Comparison of ENCODE assay signal across 12 mouse cellular contexts in the genomic region with DNA sequence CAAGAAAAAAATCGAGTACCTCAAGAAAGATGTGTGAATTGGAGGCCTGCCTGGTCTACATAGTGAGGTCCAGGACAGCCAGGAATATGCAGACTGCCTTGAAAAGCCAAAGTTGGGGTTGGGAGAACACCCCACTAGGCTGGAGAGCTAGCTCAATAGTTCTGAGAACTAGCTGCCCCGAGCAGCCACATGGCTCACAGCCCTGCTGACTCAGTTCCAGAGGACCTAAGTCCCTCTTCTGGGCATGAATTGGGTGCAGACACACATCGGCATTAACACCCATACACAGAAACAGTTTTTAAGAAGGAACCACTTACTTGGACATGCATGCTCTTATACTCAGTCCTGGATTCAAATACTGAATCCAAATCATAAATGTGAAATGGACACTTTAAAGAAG. TPM values are rescaled to one million over a fixed set of nuclear protein-coding genes. Genes with fewer than 3 reads are reported as not detected.
DNase-seq lines count a peak whose midpoint lies in the region; ATAC-seq and TF ChIP-seq lines count a peak whose summit lies in the region.
"Had no signal": no experiment of that assay in that cellular context is flagged by ENCODE, and none has a peak within 500 bp of the region (broad histone marks: within the 10 kb centered on the region; RNA-seq: fewer than 3 reads in every experiment).

No protein-coding gene starts in this region.

- peaks cover 63% of the 10 kb centered on the region for H3K4me1 ChIP-seq in heart, embryonic 13.5 days
- peaks cover 3% of the 10 kb centered on the region for H3K4me1 ChIP-seq in heart, adult 2 months (ENCODE audit: control insufficient read depth, insufficient read depth, low read length)
- peaks cover 56% of the 10 kb centered on the region for H3K4me1 ChIP-seq in forebrain, embryonic 12.5 days
- H3K4me1 ChIP-seq in limb, embryonic 11.5 days (ENCODE audit: control insufficient read depth, insufficient read depth, low read length), result peaks cover 15% of the 10 kb centered on the region

- ATAC-seq in heart, embryonic 13.5 days (ENCODE audit: extremely low read depth, insufficient number of reproducible peaks, low FRiP score, low TSS enrichment), result no peak
- ATAC-seq in forebrain, embryonic 12.5 days (ENCODE audit: low FRiP score), result no peak
- ATAC-seq in limb, embryonic 11.5 days (ENCODE audit: insufficient number of reproducible peaks, low FRiP score, low TSS enrichment, low read depth), result no peak
- ATAC-seq: CD4-positive, CD25-positive, alpha-beta regulatory T cell, adult 4 months had no signal

- H3K4me3 ChIP-seq in heart, embryonic 13.5 days, result peak overlapping the region; percentile 17; the same call in 1 of the 2 replicates
- no peak overlapping the region for H3K4me3 ChIP-seq in heart, adult 2 months
- H3K4me3 ChIP-seq in forebrain, embryonic 12.5 days (replicated peaks), result no peak overlapping the region
- H3K4me3 ChIP-seq in limb, embryonic 11.5 days (ENCODE audit: low read depth, low read length), result peak overlapping the region; percentile 7; the same call in 1 of the 2 replicates
- H3K4me3 ChIP-seq: liver, embryonic 15.5 days had no signal

- no peaks in the 10 kb centered on the region for H3K9me3 ChIP-seq in heart, embryonic 13.5 days
- no peaks in the 10 kb centered on the region for H3K9me3 ChIP-seq in forebrain, embryonic 12.5 days
- H3K9me3 ChIP-seq in limb, embryonic 11.5 days (ENCODE audit: control insufficient read depth, low read length), result no peaks in the 10 kb centered on the region
- H3K9me3 ChIP-seq: liver, embryonic 15.5 days had no signal

- no peak for TF ChIP-seq POLR2A in heart, adult 2 months (IDR thresholded peaks at IDR 0.05; ENCODE audit: insufficient read depth, low read depth, low read length)

- peak overlapping the region; percentile 69 for H3K9ac ChIP-seq in heart, embryonic 13.5 days
- H3K9ac ChIP-seq in heart, adult 2 months (ENCODE audit: low read depth, low read length), result no peak overlapping the region
- H3K9ac ChIP-seq in forebrain, embryonic 12.5 days, result no peak overlapping the region
- H3K9ac ChIP-seq in limb, embryonic 11.5 days (ENCODE audit: low read length), result no peak overlapping the region
- H3K9ac ChIP-seq: liver, embryonic 15.5 days had no signal

- no peaks in the 10 kb centered on the region for H3K27me3 ChIP-seq in heart, embryonic 13.5 days (replicated peaks)
- H3K27me3 ChIP-seq in heart, adult 2 months (ENCODE audit: control insufficient read depth, insufficient read depth, low read length), result no peaks in the 10 kb centered on the region
- H3K27me3 ChIP-seq in forebrain, embryonic 12.5 days, result no peaks in the 10 kb centered on the region
- H3K27me3 ChIP-seq in limb, embryonic 11.5 days (ENCODE audit: control insufficient read depth, insufficient read depth, low read length), result no peaks in the 10 kb centered on the region
- H3K27me3 ChIP-seq: liver, embryonic 15.5 days had no signal

- intact Hi-C loops in heart, adult 2 months (cut with DNase I), result loop anchor here (10.0 kb wide), 1 partner anchor 251 kb away; a partner anchor contains a TSS

- H3K36me3 ChIP-seq in heart, embryonic 13.5 days, result peaks cover 91% of the 10 kb centered on the region
- peaks cover 8% of the 10 kb centered on the region for H3K36me3 ChIP-seq in heart, adult 2 months (ENCODE audit: control insufficient read depth, insufficient read depth, low read length)
- peaks cover 83% of the 10 kb centered on the region for H3K36me3 ChIP-seq in forebrain, embryonic 12.5 days (replicated peaks)
- H3K36me3 ChIP-seq in limb, embryonic 11.5 days (ENCODE audit: control insufficient read depth, insufficient read depth, low read length), result peaks cover 40% of the 10 kb centered on the region

- DNase-seq in heart, adult 2 months, result no peak
- peak; percentile 22 for DNase-seq in 3T3-L1 (ENCODE audit: low read depth, low spot score)
- no peak for DNase-seq in limb, embryonic 11.5 days (ENCODE audit: low spot score)
- no peak for DNase-seq in urinary bladder, postnatal 14 days (ENCODE audit: low spot score)
- DNase-seq in adrenal gland, postnatal 36 days, result no peak
- no peak for DNase-seq in layer of hippocampus, postnatal 25 days (ENCODE audit: extremely low spot score in 1 of 2, low spot score in 1 of 2)
- DNase-seq: cerebellum, adult 8-10 months; kidney, adult 2 months had no signal

- no peak for TF ChIP-seq CTCF in heart, adult 2 months (IDR thresholded peaks at IDR 0.05)

- WGBS in heart, embryonic 13.5 days, result 76% methylated on average over 3 of the region's 3 CpGs
- 48% methylated on average over 3 of the region's 3 CpGs for WGBS in heart, adult 2 months
- 83% methylated on average over 3 of the region's 3 CpGs for WGBS in forebrain, embryonic 12.5 days
- 90% methylated on average over 3 of the region's 3 CpGs for WGBS in limb, embryonic 11.5 days

- H3K27ac ChIP-seq in heart, embryonic 13.5 days (replicated peaks), result no peak overlapping the region
- no peak overlapping the region for H3K27ac ChIP-seq in heart, adult 2 months
- H3K27ac ChIP-seq in forebrain, embryonic 12.5 days, result no peak overlapping the region
- no peak overlapping the region for H3K27ac ChIP-seq in limb, embryonic 11.5 days (replicated peaks; ENCODE audit: low read depth, low read length)
- H3K27ac ChIP-seq: liver, embryonic 15.5 days had no signal

- H3K79me2 ChIP-seq in heart, adult 2 months (replicated peaks; ENCODE audit: control insufficient read depth, insufficient read depth, low read length), result 0 out of 2 replicates have a peak, but pooled peaks cover 2% of the 10 kb centered on the region

- peak overlapping the region; percentile 47 for H3K4me2 ChIP-seq in heart, embryonic 13.5 days
- peak overlapping the region; percentile 19 for H3K4me2 ChIP-seq in forebrain, embryonic 12.5 days
- H3K4me2 ChIP-seq in limb, embryonic 11.5 days (ENCODE audit: low read depth, severe bottlenecking), result no peak overlapping the region
- H3K4me2 ChIP-seq: liver, embryonic 15.5 days had no signal

- TF ChIP-seq EP300 in heart, adult 2 months (IDR thresholded peaks at IDR 0.05; ENCODE audit: insufficient read depth, low read depth, low read length), result no peak

RNA-seq across cellular contexts. Expression of a gene that starts 8.2 kb away (rescaled TPM):
- polyA plus RNA-seq in heart, embryonic 13.5 days (2015; fragmentation: Nextera tagmentation; extraction: Ambion mirVana), result 137 and 146 TPM in 2 replicates
- total RNA-seq in heart, adult 2 months (2021), result 100 to 1,000 TPM; 101 to 111 TPM
- polyA plus RNA-seq in heart, adult 2 months (2012; rRNA removed), result 184 and 201 TPM in 2 replicates
- 96.3 and 108 TPM in 2 replicates for polyA plus RNA-seq in forebrain, embryonic 12.5 days (2016; fragmentation: Nextera tagmentation; extraction: Ambion mirVana)
- 136 and 149 TPM in 2 replicates for polyA plus RNA-seq in limb, embryonic 11.5 days (2014; fragmentation: Nextera tagmentation; extraction: Ambion mirVana)
- total RNA-seq in adrenal gland, postnatal 36 days (2021), result 100 to 1,000 TPM; 155 to 161 TPM
- total RNA-seq in layer of hippocampus, postnatal 25 days (2021), result 100 to 1,000 TPM; 104 to 116 TPM

Comparison
In these comparisons a context has a peak if more than half of its experiments do, and no peak if none do; other contexts are left out.
1. H3K4me3 ChIP-seq: peak in heart, embryonic 13.5 days (single experiment) and limb, embryonic 11.5 days (single experiment); none in heart, adult 2 months (single experiment) and forebrain, embryonic 12.5 days (single experiment).